Mouse (Mus musculus): Measurements from ENCODE around the gene Exoc3l4.

Gene Exoc3l4

DNA sequence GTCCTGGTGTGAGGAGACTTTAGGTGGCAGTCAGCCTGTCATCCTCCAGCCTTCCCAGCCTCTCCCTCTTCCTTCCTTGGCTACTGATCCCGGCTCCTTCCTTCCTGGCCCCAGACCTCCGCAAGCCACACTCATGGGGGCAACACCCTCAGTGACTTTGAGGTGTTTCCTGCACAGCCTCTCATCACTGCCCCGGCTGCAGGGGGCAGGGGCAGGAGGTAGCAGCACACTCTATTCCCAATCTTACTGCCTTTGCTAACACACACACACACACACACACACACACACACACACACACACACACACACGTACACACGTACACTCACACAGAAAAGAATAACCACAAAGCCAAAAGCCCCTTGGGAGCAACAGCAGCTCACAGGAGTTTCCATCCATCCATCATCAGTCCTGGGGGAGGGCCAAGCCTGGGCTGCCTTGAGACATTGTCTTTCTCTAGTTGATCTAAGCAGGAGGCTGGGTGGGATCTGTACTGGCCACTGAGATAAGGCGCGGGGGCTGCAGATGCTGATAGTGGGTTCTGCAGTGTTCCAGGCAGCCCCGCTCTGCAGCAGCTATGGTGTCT is 18.0 kb downstream of the Exoc3l4 start:
- no peak for DNase-seq

DNA sequence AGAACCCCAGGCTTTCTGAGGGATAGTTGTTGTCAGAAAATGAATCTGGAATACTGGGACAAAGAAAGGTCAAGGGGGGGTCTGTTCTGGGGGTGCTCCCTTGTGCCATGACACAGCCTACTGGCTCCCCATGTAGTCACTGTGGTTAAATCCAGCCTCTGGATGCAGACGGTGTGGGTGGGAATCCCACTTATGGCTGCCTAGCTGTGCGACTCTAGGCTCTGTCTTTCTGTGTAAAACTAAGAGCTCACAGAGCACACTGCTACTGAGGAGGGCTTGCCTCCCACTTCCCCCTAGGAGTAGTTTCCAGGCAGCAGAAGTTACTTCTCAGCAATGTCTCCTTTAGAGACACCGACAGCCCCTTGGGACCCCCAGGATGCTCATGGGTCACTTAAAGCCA is 19.4 kb downstream of the Exoc3l4 start:
- no peak for DNase-seq

DNA sequence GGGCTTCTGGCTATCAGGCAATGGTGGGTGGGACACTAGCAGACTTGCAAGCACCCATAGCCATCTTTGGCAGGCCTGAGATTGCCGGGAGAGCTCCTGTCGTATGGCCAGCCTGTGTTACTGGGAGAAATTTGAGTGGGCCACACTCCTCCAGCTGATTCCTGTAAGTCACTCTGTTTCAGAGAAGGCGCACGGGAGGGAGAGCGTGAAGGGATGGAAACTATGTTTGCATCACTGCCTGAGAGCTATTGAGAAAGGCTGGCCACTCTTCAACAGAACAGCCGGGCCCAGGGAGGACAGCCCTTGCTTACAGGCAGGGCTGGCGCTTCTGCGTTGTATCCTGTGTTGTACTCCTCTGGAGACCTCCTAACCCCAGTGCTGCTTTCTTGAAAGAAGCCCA is 19.8 kb downstream of the Exoc3l4 start:
- DNase-seq: no peak

DNA sequence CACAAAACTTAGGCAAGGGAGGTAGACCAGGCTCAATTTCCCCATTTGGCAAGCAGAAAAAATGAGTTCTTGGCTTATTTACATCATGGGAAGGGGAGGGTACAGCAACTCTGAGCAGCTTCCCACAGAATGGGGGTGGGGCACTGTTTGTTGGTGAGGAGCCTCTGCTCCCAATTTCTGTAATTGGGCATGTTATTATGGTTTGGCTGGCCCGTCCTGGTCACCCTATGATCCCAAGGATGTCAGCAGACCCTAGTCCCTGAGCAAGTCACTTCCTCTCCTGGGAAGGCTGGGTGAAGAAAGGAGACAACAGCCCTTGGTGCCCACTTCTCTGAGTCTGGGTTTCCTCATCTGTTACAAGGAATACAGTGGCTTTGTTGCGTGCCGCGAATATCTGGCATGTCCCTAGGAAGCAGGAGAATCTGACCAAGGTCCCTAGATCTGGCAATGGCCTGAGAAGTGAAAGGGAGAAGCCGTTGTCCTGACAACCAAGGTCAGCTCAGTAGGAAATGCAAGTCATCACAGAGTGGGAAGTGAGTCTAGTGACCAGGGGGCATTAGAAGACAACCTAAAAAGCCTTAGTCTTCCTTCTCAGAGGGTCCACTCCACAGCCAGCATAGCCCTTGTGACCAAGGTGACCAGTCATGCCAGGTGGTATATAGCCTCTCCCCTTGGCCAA is 20.5 kb downstream of the Exoc3l4 start:
- DNase-seq: no peak

DNA sequence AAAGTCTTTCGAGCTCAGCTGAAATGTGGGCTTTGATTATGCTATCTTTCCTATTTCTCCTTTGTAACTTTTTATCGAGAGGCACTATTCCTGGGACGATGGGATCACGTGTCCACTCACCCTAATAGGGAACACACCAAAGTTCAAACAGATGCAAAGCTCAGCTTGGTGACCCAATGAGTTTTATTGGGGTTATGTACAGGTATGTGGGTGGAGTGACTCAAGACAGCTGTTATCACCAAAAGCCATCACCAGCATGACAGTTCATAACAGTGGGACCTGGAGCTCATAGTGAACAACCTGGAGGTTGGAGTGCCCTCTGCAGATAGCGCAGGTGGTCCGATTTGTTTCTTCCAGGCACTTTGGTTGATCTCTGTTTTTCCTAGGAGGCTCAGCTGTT is 22.0 kb downstream of the Exoc3l4 start:
- DNase-seq: no peak

DNA sequence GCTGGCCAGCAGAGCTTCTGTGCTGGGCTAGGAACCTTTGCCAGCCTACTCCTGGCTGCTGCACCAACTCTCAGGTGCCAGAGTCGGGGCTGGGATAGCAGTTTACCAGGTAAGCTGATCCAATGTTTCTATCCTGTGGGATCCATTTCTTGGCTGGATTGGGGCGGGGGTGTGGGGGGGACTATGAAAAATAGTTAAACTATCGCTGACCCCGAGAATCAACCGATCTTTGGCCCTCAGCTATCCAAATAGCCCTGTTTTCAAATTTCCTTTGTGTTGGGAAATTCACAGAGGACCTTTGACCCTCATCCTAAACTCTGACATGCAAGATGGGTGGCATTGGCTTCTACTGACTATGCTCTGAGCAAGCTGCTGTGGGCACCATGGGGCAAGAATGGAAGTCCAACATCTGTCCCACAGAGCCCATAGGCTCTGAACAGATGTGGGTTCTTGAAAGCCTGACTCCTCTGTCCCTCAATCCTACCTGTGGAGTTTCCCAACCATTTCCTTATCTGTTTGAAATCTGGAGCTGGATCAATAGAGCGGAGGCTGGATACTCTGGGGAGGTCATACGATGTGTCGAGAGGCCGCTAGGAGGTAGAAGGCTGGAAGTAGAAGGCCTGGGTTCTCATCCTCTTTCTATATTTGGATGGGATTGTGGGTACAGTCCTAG is 24.0 kb downstream of the Exoc3l4 start:
- DNase-seq: no peak

DNA sequence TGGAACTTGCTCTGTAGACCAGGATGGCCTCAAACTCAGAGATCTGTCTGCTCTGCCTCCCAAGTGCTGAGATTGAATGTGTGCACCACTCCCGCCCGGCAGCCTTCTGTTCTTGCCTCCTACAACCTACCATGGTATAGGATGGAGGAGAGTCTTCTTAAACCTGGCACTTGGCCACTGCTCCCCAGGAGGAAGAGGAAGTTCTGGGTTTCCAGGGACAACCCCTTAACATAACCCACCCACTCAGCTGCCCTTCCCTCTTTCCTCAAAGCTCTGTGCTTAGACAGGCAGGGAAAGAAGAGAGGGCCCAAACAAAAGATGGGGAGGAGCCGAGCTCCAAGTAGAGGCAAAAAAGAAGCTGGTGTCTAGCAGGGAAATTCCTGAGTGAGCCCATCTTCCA is 24.7 kb downstream of the Exoc3l4 start:
- DNase-seq: no peak

DNA sequence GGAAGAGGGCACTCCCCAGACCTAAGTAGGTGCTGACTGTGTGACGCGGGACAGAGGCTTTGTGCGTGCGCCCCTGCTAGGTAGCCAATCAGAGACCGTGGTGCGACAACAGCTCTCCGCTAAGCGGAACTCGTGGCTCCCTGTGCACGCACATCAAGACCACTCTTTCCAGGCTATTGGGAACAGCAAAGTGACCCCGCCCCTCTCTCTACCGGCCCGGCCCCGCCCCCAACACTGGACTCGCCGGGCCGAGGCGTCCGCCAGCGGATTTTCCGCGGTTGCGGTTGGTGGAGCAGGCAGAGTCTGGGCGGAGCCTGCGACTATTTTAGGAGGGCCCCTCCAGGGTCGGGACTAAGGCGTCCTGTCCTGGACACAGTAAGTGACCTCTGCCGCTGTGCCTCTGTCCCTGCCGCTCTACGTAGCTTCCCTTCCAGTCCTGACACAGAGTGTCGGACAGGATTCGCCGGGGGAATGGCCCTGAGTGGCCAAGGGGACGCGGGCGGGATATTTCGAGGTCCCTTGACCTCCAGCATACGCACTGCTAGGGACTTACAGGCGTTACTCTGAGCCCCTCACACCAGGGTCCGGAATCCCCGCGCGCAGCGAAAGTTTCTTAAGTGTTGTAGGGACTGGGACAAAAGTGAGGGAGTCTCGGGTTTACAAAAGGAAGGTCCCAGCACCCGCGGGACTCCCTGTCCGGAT is 25.6 kb downstream of the Exoc3l4 start, which contains the start of gene Tnfaip2:
Tnfaip2 (plus strand) TSS at position 161 of the 702 bp plus-strand sequence.
- DNase-seq: no peak

DNA sequence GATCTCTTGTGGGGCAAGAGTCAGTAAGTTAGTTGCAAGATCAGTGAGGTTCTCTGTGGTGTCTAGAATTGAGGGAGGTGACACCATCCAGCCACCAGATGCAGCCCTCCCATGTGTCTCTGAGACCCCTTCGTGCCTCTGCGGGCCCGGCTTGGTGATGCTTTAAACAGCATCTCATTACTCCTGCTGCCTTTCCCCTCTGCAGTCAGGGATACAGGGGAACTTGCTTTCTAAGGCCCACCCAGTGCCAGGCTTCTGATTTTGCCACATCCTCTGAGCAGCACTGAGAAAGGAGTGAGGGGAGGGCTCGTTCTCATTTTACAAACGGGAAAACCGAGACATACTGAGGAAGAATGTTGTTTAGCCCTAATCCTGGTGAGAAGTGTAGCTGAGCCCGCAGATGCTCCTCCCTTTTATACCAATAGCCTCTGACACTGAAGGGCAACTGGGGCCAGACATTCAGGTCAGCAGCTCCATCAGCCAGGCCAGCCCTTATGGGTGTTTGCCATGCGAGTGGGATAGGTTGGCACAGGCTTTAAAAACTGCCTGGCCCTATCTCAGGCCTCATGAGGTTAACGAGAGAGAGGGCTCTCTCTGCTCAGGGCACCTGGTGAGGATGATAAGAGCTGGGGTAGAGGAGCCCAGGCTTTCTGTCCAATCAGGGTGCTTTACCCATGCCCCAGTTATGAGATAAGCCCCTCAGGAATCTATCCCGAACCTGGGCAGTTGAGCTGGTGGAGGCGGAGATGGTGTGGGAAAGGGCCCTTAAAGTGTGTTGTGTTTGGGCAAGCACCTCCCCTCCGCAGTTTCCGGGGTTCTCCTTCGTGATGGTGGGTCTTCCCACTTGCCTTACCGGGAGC is 26.4 kb downstream of the Exoc3l4 start:
- DNase-seq: no peak

DNA sequence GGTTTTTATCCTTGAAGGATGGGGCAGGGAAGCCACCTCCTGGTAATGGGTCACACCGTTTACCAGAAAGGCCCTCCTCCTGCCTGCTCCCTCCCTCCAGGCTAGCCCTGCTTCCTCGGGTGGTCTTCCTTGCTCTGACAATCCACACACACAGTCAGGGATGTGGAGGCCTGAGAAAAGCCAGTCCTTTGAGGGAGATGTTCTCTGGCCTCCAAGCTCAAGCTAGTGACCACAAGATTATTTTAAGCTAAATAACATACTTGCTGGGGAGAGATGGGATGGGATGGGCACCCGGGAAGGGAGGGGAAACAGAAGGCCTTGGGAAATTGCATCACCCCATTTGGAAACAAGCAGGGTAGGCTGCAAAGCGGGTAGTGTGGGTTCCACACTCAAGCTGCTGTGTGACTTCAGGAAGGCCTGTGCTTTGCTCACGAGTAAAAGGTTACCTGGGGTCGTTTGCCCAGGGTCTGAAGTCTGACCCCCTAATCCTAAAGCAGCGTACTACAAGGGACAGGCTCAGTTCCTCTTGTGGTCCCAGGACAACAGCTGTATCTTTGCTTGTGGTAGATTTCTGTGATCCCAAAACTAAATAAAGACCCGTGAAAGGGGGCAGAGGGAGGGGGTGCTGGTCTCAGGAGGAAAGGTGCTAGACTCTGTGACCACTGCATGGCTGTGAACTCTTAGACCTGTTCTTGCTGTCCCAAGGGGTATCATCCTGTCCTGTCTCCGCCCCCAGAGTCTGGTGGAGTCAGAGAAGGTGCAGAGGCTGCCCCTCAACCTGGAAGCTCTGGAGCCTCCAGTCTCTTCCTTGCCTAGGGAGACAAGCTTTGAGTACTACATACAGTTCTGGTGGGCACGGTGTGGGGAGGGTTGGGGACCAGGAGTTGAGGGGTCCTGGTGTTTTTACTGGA is 27.4 kb downstream of the Exoc3l4 start:
- DNase-seq: no peak

DNA sequence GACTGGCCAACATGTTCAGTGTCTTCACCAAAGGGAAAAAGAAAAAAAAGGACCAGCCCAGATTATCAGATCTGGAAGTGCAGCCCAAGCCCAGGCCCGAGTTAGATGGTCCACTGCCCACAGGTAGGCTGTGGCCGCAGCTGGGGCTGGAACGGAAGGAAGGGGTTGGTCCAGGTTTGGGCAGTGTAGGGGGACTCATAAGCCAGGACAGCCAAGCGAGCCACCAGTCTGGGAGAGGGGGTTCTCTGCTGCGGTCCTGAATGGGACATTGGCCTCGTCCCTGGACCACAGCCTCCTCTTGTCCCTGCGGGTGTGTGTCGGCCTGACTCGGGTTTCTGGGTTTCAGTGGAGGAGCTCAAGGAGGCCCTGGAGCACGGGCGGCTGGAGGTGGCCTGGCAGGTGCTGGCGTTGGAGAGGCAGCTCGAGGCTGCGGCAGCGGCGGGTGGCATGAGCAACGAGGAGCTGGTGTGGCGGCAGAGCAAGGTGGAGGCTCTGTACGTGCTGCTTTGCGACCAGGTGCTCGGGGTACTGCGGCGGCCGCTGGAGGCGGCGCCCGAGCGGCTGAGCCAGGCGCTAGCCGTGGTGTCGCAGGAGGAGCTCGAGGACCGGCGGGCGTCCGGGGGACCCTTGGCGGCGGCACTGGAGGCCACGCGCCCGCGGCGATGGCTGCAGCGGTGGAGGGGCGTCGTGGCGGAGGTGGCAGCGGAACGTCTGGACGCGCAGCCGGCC is 28.5 kb downstream of the Exoc3l4 start:
- DNase-seq: no peak

DNA sequence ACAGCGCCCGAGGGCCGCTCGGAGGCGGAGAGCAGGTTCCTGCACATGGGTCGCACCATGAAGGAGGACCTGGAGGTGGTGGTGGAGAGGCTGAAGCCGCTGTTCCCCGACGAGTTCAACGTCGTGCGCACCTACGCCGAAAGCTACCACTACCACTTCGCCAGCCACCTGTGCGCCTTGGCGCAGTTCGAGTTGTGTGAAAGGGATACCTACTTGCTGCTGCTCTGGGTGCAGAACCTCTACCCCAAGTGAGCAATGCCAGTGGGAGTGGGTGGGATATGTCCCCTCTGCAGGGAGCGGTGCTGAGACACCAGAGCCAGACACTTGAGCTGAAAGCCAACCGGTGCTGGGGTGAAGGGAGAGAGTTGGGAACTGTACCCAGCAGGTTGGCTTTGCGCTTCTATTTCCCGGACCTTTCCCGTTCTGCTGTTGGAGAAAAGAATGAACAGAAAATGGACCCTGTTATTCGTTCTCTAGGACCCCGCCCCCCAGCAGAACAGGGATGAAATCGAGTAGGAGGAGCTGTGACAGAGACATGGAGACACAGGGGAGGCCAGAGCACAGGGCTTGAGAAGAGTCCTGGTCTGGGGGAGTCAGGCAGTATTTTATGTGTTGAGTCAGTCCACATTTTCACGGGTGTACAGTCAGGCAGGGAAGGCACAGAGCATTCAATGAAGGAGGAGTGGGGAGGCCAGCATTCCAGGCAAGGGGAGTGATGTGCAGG is 29.2 kb downstream of the Exoc3l4 start:
- no peak for DNase-seq

DNA sequence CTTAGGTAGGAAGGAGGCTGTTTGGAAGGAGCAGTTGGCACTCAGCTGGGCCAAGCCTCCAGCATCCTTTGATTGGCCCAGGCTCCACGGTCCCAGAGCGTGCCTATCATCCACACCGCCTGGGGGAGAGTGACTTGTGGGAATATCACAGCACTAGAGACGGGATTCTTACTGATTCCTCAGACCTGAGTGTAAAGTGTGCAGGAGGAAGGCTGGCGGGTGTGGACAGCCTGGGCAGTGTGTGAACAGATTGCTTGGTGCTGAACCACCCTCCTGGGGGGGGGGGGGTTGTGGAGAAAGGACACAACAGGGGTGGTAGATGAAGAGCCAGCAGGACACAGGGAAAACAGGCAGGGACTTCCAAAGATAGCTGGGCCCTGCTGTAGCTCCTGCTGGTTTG is 29.9 kb downstream of the Exoc3l4 start:
- DNase-seq: no peak

DNA sequence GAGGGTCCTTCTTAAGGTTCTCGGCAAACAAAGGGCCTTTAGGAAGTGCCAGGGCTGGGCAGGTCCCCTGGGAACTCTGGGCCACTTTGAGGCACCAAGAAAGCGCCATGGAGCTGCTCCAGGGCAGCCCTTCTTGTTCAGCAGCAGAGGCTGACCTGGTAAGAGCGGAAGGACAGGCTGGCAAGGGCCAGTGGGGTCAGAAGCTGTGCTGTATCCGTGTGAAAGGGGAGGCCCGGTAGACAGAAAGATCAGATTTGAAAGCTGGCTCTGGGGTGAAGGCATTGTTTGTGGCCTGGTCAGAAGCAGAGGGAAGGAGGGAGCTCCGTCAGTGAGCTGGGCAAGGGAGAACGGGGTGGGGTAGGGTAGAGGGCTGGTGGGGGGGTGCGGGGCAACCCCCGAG is 30.5 kb downstream of the Exoc3l4 start:
- DNase-seq: no peak

DNA sequence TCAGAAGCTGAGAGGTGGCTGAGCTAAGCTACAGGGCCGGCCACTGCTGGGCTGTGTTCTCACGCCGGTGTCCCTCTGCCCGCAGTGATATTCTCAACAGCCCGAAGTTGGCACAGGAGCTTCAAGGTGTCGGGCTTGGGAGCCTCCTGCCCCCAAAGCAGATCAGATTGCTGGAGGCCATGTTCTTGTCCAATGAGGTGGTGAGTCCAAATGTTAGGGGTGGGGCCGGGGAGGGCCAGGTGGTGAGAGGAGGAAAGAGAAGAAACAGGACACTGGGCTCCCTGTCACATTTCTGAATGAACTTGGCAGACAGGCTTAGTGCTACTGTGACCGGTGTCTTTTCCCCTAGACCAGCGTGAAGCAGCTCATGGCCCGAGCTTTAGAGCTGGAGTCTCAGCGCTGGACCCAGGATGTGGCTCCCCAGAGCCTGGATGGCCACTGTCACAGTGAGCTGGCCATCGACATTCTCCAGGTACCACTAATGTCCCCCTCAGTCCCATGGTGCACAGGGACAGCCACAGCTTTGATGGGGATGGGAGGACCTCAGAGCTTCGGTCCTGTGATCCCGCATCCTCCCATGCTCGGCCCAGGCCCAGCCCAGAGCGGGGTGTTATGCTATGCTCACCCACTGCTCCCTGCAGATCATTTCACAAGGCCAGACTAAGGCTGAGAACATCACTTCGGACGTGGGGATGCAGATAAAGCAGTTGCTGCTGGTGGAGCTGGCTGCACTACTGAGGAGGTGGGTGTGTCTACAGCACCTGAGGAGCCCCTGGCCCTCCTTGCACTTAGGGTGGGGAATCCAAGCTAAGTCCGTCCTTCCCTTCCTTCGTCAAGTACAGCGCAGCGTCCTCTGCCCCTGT is 31.3 kb downstream of the Exoc3l4 start:
- no peak for DNase-seq

DNA sequence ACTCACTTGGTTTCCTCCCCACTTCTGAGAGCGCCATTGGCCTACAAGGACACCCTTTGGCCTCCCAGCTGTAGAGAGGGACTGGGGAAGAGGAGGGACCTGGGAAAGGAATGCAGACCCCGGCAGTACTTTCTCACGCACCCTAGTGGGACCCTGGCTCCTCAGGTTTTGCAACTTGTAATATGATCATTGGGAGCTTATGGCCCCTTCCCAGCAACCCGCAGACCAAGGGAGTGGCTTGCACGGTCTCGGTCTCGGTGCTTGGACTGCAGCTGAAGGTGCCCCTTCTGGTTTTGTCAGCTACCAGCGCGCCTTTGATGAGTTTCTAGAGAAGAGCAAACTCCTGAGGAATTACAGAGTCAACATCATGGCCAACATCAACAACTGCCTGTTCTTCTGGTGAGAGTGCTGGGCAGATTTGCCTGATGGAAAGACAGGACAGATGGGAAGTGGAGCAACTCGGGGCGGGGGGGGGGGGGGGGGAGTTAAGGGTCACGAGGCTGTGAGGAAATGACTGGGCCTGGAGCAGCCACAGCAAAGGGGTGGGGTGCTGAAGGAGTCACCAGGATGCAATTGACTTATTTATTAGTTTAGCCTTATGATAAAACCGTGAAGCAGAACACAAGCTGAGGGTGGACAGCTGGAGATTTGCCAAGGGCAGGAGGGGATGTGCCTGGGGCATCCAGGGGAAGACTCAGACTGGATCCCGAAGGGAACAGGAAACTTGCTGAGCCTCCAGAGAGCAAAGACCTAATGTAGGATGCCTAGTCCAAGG is 32.3 kb downstream of the Exoc3l4 start:
- DNase-seq: no peak

DNA sequence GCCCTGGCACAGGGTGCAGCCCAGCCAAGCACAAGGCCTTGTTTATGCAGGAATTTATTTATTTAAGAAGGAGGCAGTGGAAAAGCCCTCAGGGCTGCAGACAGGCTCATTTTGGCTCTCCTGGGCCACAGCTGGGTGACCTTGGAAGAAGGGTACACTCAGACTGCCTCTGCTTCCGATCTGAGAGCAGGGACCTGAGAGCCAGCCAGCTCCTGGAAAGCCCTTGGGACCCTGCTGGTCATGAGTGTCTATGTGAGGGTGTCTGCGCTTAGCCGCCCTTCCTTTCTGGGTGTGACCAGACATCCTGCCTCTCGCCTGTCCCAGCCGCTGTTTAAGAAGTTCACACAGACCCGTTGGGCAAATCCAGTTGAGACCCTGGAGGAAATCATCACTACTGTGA is 33.5 kb downstream of the Exoc3l4 start:
- DNase-seq: no peak

DNA sequence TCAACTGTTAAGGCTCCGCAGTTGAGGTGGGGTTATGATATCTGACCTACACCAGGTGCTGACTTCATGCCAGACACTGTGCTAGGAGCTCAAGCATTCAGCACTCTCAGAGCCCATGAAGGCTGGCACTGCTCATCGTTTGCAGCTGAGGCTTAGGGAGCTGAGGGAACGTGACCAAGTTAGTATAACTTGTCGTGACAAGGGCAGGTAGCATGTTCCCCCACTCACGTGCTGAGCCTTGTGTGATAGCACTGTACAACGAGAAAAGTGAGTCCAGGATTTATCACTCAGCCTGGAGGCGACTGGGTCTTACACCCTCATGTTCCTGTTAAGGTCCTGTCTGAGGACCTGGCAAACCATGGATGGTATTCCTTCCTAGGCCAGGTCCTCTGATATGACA is 34.7 kb downstream of the Exoc3l4 start:
- no peak for DNase-seq
